Mouse (Mus musculus): ENCODE measurements around the gene Olfr517. TPM values are rescaled to one million over a fixed set of nuclear protein-coding genes. Genes with fewer than 3 reads are reported as not detected.

Gene Olfr517
- not detected in 2 replicates for polyA plus RNA-seq (2012; rRNA removed)

GRCm38 (mm10) chr7:108872279-108872678 is at the start of gene Olfr517:
Olfr517 (minus strand) TSS chr7:108872379.
- no peak for DNase-seq (ENCODE audit: low spot score)

GRCm38 (mm10) chr7:108903969-108904368 is 31.8 kb upstream of the Olfr517 start:
- no peak for DNase-seq (ENCODE audit: low spot score)

GRCm38 (mm10) chr7:108894320-108894719 is 22.1 kb upstream of the Olfr517 start, which contains the start of gene Olfr519:
Olfr519 (minus strand) TSS chr7:108894420.
- no peak for DNase-seq (ENCODE audit: low spot score)

- no peak for DNase-seq (ENCODE audit: low spot score)
Observed at GRCm38 (mm10) chr7:108884906-108885305, 12.7 kb upstream of the Olfr517 start, which contains the start of gene Olfr518. Olfr518 (minus strand) TSS chr7:108885006.

- DNase-seq (ENCODE audit: low spot score), result no peak
Observed at GRCm38 (mm10) chr7:108850429-108850828, 21.8 kb downstream of the Olfr517 start, which contains the start of gene Olfr516. Olfr516 (minus strand) TSS chr7:108850529.

GRCm38 (mm10) chr7:108825897-108826296 is 46.3 kb downstream of the Olfr517 start, which contains the start of gene Olfr514:
Olfr514 (minus strand) TSS chr7:108825997.
- DNase-seq (ENCODE audit: low spot score), result no peak

Other genes starting within 250 kb of the Olfr517 start
- not detected in 2 replicates for gene Olfr508, start 242.4 kb downstream of the Olfr517 start, polyA plus RNA-seq (2012; rRNA removed)
- gene Olfr509, start 220.5 kb downstream of the Olfr517 start, polyA plus RNA-seq (2012; rRNA removed), result not detected in 2 replicates
- gene Olfr510, start 206.0 kb downstream of the Olfr517 start, polyA plus RNA-seq (2012; rRNA removed), result not detected in 2 replicates
- not detected in 2 replicates for gene Olfr512, start 159.1 kb downstream of the Olfr517 start, polyA plus RNA-seq (2012; rRNA removed)
- not detected in 2 replicates for gene Olfr513, start 121.4 kb downstream of the Olfr517 start, polyA plus RNA-seq (2012; rRNA removed)
- gene Olfr514, start 46.4 kb downstream of the Olfr517 start, polyA plus RNA-seq (2012; rRNA removed), result not detected in 2 replicates
- gene Olfr516, start 21.9 kb downstream of the Olfr517 start, polyA plus RNA-seq (2012; rRNA removed), result not detected in 2 replicates
- not detected in 2 replicates for gene Olfr518, start 12.6 kb upstream of the Olfr517 start, polyA plus RNA-seq (2012; rRNA removed)
- not detected in 2 replicates for gene Olfr519, start 22.0 kb upstream of the Olfr517 start, polyA plus RNA-seq (2012; rRNA removed)
- 0.47 and 0.52 TPM in 2 replicates for gene Nlrp10, start 57.8 kb upstream of the Olfr517 start, polyA plus RNA-seq (2012; rRNA removed)
- gene Eif3f, start 62.0 kb upstream of the Olfr517 start, polyA plus RNA-seq (2012; rRNA removed), result 119 and 192 TPM in 2 replicates
- gene Tub, start 78.0 kb upstream of the Olfr517 start, polyA plus RNA-seq (2012; rRNA removed), result 1.6 and 1.7 TPM in 2 replicates
- 10.3 and 12.2 TPM in 2 replicates for gene Ric3, start 211.0 kb upstream of the Olfr517 start, polyA plus RNA-seq (2012; rRNA removed)